Mouse (Mus musculus): ENCODE measurements around the gene Gm10283. TPM values are rescaled to one million over a fixed set of nuclear protein-coding genes. Genes with fewer than 3 reads are reported as not detected.

The Gm10283 gene
- polyA plus RNA-seq, 1 experiment from 2014 or later = not detected

DNA sequence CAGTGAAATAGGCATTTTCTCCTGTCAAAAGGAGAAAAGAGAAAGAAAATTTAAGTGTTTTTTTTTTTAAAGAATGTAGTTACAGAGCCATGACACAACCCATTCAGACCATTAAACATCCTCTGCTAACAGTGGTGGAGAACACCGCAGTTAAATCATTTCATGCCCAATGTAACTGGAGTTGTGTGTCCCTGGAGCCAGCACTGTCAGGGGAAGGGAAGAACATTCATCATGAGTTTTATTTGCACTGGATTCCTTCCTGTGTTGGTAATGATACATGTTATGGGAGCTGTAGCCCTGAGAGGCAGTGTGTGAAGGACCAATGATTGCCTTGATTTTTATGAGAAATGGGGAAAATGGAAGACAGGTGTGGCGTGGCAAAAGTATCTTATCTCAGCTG, 116.4 kb downstream of the Gm10283 start:
- Histone ChIP-seq H3K36me3 (ENCODE audit: control insufficient read depth, insufficient read depth) (no peaks in the 10 kb centered on the region), H3K9me3 (replicated peaks; ENCODE audit: control insufficient read depth, low read length) (no peaks in the 10 kb centered on the region), H3K4me1 (ENCODE audit: control insufficient read depth, low read depth, low read length) (no peaks in the 10 kb centered on the region), H3K27me3 (ENCODE audit: control insufficient read depth, insufficient read depth, low read depth, low read length) (no peaks in the 10 kb centered on the region), H3K4me3 (ENCODE audit: low read depth, low read length) (no peak overlapping the region), H3K27ac (ENCODE audit: low read length) (no peak overlapping the region), H3K4me2 (ENCODE audit: low read depth, low read length) (no peak overlapping the region), H3K9ac (ENCODE audit: low read depth, low read length) (no peak overlapping the region)
- 62% methylated on average over 2 of the region's 2 CpGs for WGBS (ENCODE audit: insufficient replicate concordance)
- ATAC-seq (ENCODE audit: low read depth) = no peak

Other genes with a start within 250 kb of the Gm10283 start
- gene Aadat, start 2.7 kb upstream of the Gm10283 start, polyA plus RNA-seq (2015; fragmentation: Nextera tagmentation; extraction: Ambion mirVana) = 11.5 and 13.1 TPM in 2 replicates
- gene Mfap3l, start 129.6 kb upstream of the Gm10283 start, polyA plus RNA-seq (2015; fragmentation: Nextera tagmentation; extraction: Ambion mirVana) = 0.30 and 0.38 TPM in 2 replicates

Data from liver, embryonic 16.5 days (tissue).